Mouse (Mus musculus) skeletal muscle tissue, adult 2 months (tissue): ENCODE measurements around the gene Ythdf2.
A peak's percentile ranks its signal among the peaks of the same experiment; 100 is the strongest.

Experiments
- DNase-seq: peaks from one replicate; pipeline ENCODE4 v3.0.0-alpha.2; 2012; ENCODE audit warnings: low read depth, low spot score

Ythdf2 gene

DNA sequence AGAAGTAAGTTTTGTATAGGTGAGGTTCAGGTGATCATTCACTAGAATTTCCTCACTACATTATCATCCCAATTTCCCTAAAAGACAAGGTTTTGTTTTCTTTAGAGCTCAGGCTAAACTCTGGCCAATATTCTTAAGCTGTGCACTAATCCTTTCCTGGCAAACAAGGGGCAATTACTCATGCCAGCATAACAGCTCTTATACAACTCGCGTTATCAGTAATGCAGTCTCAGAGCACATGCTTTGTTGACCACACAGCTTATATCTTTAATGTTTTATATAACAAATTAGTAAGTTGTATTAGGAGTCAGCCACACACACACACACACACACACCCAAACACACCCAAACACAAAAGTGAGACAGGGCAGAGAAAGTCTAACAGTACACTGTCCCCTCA, 1.8 kb downstream of the Ythdf2 start:
- no peak for DNase-seq

DNA sequence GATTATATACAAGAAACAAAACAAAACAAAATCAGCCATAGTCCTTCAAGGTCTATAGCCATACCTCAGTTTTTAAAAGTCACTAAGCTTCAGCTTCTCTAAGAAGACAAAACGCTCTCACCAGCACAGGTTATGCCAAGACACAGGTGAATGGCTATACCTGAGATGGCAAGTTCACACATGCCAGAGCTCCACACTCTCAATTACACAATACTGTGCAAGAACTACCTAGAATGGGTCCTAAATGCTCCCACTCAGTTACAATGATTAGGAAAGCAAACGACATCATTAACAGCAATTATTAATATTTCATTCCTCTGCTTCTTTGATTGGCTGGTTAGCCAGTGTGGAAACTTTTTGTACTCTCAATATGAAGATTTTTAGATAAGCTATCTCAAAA, 2.8 kb downstream of the Ythdf2 start:
- no peak for DNase-seq

DNA sequence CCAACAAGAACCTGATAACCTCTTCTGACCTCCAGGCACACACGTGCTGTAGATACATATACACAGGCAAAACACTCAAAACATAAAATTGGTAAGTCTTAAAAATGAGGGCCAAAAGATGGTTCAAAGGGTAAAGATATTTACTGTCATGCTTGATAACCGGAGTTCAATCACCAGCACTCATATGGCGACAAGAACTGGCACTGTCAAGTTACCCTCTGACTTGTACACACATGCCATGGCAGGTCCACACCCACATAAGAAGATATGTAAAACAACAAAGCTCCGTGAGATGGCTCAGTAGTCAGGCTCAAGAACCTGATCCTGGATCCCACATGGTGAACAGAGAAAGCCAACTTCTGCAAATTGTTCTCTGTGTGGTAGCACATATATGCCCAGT, 4.8 kb downstream of the Ythdf2 start:
- no peak for DNase-seq

DNA sequence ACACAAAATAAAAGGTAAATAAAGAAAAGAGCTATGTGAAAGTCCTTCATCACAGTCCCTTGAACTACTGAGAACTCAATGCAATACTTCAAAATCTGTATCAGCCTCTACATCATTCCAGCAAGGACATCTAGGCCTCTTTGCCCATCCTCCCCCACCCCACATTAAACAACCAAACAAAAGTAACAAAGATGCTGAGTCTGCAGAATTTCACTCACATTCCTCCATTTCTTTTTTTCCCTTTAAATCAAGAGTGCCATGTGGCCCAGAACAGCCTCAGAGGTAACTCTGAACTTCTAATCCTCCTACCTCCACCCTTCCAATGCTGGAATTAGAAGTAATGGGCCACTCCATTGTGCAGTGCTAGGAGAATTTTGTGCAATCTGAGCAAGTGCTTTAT, 13.3 kb downstream of the Ythdf2 start:
- no peak for DNase-seq

DNA sequence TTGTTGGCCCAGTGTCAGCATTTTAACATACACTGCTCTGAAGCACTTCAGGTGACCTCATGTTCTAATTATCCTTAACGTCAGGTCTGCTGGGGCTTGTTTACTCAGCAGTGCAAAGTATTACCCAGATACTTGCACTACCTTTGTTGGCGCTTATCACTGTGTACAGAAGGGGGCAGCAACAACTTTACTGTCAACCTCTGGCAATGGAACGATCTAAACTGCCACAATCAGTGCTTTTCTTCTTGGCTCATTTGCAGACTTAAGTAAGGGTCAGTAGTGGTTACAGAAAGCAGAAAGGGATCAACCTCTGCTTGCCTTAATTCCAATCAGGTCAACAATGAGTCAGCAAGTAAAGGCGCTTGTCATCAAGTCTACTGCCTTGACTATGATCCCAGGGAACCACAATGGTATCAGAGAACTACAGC, 13.8 kb downstream of the Ythdf2 start:
- no peak for DNase-seq

DNA sequence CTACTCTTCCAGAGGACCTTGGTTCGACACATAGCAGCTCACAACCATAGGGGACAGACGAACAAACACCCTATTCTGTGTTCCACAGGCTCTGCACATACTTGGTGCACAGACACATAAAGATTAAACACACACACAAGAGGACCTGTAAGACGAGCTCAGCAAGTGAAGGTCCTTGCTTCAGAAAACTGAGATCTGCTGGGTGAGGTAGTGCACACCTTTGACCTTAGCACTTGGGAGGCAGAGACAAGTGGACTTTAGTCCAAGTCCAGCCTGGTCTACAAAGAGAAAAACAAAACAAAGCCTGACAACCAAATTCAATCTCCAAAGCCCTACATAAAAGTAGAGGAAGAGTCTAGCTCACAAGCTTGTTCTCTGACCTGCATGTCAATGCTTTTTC, 17.1 kb downstream of the Ythdf2 start:
- no peak for DNase-seq

DNA sequence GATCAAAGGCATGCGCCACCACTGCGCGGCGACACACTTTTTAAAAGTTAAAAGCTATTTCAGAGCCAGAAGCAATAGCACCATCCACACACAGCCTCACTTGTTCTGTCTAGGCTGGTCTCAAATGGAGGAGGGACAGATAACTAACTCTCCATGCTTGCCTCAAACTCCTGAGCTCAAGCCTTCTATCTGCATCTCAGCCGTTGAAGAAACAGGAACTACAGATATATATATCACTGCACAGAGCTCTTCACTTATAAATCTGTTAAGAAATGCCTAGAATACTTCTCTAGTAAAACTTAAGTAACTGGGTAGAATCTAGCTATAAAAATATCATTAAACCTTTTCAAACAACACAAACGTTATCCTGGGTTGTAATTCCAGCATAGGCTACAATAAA, 17.7 kb downstream of the Ythdf2 start:
- no peak for DNase-seq

DNA sequence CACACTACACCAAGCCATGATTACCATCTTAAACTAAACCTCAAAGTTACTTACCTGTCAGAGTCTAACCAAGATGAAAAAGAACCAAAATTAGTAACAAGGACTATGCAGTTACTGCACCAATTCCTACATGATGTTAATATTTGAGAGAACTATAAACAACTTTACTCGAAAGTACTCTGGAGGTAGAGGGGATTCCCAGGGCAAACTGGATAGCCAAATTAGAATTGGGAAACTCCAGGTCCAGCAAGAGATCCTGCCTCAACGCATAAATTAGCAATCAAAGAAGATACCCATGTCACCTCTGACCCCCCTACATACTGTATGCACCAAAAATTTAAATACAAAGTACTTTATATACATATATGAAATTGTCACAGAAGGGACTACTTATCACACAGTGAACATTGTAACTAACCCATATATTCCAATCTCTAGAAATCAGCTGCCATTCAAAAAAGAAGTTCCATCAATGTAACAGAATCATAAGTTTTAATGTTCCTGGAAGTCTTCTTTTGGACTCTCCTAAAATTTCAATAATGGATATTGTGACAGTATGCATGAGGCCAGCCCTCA, 24.2 kb downstream of the Ythdf2 start:
- no peak for DNase-seq

DNA sequence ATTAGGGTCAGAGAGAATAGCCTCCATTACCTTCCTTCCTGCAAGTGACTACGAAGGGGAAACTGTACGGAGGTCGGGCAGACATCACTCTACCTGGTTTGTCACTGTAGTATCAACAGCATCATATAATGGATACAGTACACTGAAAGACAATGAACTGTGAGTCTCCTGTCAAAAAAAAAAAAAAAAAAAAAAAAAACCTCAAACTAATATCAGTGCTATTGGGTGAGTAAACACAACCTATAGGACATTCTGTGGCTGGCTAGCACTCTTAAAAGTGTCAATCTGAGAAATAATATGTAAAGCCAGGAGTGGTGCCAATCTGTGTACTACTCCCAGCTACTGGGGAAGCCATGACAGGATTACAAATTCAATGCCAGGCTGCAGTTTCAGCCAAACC, 28.9 kb downstream of the Ythdf2 start:
- no peak for DNase-seq

DNA sequence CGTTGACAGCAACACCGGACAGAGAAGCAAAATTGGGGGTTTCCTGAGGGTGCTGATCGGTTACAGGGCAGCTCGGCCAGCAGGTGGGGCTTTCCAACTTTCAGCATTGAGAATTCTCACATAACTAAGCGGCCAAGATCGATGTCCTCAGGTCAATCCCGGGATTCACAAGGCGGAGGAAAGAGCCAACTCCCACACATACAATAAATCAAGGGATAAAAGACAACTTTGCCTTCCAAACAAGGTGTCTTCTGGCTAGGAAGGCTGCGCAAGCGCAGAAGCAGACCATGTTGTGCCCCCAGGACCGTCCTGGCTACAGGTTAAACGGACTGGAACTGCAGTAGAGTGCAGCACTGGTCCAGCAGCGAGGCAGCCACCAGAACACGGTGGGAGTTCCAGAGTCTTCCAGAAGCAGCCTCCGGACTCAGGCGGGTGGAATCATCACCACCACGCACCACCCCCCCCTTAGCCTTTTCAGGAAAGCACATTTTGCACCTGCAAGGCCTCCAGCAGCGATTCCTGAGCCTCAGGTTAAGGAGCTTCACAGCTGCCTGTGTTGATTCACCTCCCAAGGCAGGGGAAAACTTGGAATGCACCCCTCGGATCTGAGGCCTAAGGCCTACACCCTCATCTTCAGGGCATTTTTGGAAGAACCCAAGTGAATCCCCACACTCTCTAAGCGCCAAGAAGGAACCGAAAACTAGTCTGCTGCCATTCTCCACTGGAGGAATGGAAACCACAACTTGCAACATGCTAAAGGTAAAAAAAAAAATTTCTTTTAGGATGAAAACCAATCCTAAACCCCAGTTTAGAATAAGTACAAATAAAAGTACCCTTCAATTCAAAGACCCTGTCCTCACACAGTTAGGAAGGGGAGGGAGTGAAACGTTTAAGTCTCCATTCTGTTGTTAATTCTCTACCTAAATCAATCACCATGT, 30.1 kb downstream of the Ythdf2 start:
- DNase-seq, result no peak

DNA sequence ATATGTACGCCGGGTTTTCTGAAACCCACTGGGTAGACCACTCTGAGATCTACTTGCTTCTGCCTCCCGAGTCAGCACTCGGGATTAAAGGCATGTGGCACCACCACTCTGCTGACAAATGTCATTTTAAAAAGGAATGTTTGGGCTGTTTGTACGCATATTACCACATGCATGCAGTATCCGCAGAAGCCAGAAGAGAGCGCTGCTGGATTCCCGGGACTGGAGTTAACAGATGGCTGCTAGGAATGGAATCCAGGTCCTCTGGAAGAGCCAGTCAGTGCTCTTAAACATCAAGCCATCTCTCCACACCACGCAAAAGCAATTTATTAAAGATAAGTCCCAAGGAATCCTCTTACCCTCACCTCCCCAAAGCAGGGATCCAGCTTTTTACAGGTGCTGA, 31.4 kb downstream of the Ythdf2 start:
- DNase-seq, result no peak

DNA sequence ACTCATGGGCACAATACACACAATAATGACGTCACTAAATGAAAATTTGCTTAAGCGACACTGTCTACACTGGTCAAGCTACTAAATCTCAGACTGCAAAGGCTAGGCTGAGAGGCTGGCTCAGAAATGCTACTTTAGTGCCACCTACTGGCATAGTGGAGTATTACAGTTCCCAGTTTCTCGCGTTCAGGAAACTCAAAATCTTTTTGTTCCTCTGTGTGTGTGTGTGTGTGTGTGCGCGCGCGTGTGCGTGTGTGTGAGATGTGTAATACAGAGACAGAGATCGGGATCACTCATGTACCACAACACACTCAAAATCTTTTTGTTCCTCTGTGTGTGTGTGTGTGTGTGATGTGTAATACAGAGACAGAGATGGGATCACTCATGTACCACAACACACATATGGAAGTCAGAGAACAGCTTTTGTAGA, 33.5 kb downstream of the Ythdf2 start:
- peak; percentile 42 for DNase-seq

DNA sequence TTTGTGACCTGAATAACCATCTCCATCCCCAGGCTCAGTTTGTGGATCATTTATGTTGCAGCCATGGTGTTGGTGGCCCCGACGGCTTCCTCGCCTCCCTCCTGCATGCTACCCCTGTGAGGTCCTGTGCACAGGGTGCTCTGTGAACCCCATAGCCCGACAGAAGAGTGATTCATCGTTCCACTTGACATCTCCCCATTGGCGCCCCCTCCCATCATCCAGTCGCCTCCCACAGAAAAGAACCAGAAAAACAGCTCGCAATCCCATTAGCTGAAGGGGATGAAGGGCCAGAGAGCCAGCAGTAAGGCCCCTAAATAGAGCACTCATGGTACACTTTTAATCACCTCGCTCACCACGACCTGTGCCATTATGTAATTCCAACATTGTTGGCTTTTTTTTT, 35.6 kb downstream of the Ythdf2 start:
- DNase-seq, result no peak

DNA sequence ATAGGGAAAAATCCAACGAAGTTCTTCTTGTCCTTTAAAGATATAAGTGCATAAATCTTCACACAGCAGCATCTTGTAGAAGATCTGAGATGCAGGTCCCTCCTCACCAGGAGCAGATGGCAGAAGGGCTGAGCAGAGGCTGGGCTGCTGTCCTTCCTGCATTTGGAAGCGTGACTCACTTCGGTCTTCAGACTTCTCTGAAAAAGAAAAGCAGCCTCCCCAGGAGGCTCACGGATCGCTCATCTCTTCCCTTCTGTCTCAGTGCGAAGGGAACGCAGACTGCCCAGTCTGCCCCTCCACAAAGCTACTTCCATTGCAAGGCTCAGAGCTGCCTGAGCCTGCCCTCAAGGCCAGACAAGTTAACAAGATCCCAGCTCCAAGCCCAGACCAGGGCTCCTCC, 41.2 kb downstream of the Ythdf2 start:
- DNase-seq, result no peak

DNA sequence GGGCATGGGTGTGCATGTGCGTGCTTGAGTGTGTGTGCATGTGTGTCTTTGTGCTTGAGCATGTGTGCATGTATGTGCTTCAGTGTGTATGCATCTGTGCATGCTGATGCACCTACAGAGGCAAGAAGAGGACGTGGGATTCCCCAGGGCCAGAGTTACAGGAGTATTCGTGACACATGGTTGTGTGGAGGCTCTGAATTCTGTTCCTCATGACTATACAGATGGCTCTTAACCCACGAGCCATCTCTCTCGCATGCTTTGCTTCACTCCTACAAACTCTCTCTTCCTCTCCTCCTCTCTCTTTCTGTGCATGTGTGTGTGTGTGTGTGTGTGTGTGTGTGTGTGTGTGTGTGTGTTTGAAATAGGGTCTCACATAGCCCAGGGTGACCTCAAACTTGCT, 42.3 kb downstream of the Ythdf2 start:
- no peak for DNase-seq

DNA sequence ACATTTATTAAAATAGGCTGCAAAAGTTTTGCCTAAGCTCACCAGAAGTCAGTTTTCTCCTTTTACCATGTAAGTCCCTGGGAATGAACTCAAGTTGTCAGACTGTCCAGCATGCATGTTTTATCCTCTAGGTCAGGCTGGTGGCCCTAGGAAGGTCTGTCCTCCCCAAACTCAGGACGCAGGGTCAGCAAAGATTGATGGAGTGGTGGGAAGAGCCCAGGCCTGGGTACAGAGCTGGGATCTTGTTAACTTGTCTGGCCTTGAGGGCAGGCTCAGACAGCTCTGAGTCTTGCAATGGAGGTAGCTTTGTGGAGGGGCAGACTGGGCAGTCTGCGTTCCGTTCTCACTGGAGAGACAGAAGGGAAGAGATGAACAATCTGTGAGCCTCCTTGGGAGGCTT, 42.8 kb downstream of the Ythdf2 start:
- no peak for DNase-seq

DNA sequence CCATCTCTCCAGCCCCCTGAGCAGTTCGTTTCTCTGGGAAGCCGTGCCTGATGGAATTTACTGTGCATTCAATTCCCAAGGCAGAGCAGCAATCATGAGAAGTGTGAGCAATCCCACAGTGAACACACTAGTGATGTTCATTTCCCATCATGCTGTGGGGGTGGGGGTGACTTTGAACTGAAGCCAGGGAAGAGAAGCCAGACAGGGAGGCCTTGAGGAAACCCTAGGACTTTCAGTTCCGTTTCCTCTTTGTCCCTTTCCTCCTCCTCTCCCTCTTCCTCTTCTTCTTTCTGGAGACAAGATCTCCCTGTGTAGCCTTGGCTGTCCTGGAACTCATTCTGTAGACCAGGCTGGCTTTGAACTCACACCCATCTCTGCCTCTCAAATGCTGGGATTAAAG, 44.7 kb downstream of the Ythdf2 start:
- no peak for DNase-seq

DNA sequence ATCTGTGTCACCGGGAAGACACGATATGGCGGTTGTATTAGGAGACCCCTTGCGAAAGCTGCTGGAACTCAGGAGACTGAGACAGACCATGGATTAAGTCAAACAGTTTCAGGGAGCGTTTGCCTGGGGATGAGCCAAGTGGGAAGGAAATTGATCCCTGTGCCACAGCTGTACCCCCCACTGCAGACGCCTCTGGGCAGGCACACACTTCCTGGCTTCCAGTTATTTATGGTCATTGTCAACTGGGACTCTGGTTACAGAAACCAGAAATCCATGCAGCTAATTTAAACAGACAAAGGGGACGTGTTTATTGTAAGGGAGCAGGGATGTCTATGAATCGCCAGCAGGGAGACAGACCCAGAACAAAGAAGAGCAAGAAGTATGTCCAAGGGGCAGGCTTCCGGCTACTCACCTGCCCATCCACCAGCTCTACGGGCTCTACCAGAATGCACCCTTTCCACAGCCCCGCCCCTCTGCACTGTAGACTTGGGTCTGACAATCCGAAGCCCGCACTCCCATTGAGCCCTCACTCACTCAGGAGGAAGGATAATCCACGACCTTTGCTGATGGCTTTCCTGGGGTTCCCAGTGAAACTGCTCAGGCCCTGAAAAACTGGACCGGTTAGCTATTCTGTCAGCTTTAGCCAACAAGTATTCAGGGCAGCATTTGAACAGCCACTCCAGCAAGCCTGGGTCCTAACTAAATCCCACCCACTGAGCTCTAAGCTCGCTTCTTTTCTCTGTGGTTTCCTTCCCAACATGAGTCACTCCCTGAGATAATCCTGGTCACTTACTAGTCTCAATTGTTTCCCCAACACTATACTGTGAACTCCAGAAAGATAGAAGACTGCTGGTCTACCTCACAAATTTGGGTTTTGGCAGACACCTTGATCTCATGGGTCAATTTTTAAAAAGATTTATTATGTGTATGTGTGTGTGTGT, 45.5 kb downstream of the Ythdf2 start:
- no peak for DNase-seq

DNA sequence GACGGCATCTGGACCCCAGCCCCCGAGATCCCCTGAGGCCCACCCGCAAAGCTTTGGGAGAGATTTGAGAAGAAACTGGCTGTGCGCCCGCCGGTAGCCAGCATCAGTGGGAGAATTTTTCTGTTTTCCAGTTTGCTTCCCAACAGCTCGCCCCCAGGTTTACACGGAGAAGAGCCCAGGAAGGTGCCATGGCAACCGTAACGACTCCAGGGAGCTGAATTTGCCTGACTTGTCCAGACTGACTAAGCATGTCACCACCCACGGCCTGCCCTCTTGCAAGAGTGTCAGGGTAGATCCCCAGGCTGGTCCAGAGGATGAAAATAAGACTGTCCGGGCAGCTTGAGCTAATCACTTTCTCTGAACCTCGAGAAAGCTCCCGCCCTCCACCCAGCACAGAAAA, 46.4 kb downstream of the Ythdf2 start:
- DNase-seq, result no peak

DNA sequence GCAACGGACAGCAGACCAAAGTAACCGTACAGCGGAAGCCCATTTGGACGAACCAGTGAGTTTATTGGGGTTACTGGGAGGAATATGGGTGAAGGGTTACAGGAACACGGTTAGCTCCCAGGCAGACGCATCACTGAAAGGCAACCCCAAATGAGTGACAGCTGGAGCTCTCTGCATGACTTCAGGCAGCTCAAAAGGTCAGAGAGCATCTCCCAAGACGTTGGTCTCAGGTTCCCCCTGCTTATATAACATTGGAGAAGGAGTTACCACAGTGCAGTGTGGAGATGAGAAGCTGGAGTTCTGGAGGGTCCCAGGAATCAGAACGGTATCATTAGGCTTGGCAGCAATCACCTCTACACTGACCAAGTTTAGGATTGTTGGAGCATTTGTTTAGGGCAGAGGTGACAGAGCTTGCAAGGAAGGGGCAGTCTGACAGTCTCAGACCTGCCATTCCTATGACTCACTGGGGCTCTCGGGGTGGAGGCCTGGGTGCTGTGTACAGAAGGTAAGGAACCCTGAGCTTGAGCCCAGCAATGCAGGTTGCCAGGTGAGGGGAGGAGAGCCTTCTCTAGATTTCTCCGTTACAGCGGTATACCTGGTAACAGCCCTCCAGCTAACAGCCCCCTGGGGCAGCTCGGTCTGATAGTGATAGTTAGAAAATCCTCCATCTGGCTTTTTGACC, 55.0 kb downstream of the Ythdf2 start:
- peak; percentile 90 for DNase-seq

DNA sequence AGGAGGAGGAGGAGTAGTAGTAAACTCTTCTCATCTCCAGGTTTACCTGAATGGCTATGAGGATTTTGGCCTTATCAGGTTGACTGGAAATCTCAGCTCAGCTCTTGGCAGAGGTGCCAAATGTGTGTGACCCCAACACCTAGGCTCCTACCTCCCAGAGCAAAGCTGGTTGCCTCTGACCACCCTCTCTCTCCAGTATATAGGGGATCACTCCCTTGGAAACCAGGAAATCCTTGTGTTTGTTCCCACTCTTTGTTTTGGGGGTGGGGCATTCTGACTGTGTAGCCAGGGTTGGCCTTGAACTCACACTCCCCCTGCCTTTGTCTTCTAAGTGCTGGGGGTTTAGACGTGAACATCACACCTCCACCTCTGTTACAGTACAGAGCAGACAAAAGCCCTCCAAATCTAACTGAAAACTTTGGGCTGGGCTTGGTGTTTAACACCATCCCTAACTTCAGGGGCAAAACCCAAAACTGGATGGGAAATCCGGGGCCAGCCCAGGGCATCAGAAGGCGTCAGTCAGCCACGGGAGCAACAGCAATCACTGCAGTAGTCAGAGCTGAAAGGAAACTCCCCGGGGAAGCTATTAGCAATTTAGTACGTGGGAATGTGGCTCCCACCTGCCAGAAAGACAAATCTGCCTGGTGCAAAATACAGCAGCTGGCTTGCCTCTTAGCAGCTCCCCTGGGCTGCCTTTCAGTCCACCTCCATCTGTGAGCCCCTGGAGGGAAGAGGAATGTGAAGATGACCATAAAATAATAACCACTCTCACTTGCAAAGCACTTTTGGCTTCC, 57.0 kb downstream of the Ythdf2 start:
- DNase-seq, result no peak
